Mouse (Mus musculus): Measurements from ENCODE around the gene Slc24a3.

DNA sequence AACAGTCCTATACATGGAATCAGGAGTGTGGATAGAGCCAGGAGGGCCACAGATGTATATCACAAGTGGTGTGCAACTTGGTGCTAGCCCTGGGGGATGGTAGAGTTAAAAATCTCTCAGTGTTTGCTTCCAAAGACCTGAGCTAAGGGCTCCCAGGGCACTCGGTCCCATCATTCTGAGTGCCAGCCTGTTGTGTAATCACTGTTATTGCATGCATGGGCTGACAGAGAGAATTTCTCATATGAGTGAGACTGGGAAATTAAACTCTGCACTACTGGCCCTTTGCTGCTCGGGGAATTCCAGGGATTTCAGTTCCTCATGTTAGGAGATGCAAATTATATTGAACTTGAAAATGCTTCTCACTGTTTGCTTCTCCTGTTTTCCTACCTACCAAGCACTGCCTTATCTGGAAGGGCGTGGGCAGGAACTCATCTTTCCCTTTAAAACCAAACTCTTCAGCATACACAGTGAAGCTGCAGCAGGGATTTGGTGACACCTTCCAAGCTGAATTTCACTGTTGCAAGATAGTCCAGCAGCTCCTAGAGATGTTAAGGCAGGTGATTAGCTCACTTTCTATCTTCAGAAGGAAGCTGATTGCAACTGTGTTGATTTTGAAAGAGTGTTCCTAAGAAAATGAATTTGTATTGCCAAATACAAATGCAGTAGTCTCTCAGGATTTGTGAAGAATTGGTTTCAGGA is 426.2 kb downstream of the Slc24a3 start:
- no peak for TF ChIP-seq CTCF (IDR thresholded peaks at IDR 0.05; ENCODE audit: extremely low read depth, insufficient read depth, low read length)
- no peak for TF ChIP-seq POLR2A (IDR thresholded peaks at IDR 0.05; ENCODE audit: extremely low read depth, insufficient read depth, low read length)
